Mouse (Mus musculus) neutrophil, adult 5-6 weeks (primary cell): ENCODE results near the gene Efs. TPM values are rescaled to one million over a fixed set of nuclear protein-coding genes. Genes with fewer than 3 reads are reported as not detected.
"Not testable (repeated sequence)": the region's sequence is repeated elsewhere in the genome, so short reads cannot be mapped to it uniquely, and the experiment has no call there.

Experiments
- ATAC-seq: fragments of 151-379, 151-347 bp; 2 replicates; pipeline ENCODE4 v1.8.0; 2017; ENCODE audit warnings: mild to moderate bottlenecking, moderate TSS enrichment; ENCODE audit not compliant: insufficient number of reproducible peaks, poor library complexity, low FRiP score, severe bottlenecking; ENCODE audit errors: extremely low read depth
- total RNA-seq: library from RNA; stranded (forward); fragments of 200-1000 nt; gene quantifications from 2 replicates; pipeline ENCODE4 v1.2.3, GENCODE M21; 2017

The Efs gene
- total RNA-seq = not detected in 2 replicates

DNA sequence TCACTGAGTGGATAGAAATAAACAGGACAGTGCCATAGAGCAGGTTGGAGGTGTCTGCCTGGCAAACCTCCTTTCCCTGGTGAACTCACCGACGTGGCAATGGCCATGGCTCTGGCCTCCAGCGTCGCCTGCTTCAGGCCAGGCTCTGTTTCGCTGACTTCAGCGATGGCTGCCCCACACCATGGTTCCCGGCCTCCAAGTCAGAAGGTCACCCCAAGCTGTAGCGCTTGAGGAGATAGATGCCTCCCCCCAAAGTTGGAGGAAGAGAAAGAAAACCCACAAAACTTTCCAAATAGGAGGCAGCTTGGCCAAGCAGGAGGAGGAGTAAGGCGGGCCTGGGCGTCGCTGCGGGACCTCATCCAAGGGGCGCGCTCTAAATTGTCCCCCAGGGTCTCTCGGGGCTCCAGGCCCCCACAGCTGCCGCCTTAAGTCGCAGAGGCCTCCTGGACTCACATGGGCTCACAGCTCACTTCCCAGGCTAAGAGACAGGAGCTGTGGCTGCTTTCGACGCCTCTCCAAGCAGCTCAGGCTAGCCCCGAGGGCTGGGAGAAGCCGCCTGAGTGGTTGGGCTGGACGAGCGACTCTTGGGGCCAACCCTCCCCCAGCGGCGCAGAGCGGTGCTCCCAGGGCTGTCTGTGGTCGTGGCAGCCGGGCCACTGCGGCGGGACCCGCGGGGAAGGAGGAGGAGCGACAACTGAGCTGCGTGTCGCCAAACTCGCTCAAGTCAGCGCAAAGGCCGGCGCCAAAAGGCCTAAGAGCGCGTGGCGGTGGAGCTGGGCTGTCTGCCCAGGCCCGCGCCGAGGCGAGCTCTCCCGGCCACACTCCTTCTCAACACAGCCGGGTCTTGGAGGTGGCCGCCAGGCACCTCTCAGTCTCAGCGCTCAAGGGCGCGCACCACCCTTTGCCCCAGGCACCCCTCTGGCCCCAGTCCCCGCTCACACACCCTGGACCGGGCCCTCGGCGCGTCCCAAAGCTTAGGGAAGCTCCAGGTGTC lies at the start of gene Efs:
Efs (minus strand) TSS at position 778 of the 994 bp plus-strand sequence.
- no peak for ATAC-seq

DNA sequence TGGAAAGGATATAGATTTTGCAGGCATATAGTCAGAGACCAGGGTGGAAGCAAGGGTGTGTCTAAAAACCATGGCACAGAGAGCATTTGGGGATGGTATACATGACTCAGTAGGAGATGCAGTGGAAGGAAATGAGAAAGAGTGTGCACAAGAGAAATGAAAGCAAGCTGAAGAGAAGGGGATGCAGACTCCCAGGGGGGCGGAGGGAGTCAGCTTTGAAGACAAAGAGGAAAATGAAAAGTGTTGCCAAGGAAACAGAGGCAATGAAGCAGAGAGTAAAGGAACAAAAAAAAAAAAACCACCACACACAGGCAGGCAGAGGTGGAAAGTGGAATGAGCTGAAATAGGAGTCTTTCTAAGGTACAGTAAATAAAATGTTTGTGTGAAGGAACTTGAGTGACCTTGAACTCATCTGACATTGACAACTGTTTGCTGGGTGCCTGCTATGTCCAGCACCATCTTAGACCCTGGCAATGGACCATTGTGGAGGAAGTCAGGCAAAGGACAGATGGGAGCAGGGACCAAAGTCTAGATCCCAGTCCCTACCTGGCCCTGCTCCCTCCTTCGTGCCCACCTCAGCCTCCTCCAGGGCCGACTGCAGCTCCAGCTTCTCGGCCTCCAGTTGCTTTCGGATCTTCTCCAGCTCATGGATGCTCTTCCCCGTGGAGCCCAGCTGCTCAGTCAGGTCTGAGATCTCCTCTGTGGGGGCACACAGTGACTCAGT lies 48.3 kb upstream of the Efs start:
- no peak for ATAC-seq

DNA sequence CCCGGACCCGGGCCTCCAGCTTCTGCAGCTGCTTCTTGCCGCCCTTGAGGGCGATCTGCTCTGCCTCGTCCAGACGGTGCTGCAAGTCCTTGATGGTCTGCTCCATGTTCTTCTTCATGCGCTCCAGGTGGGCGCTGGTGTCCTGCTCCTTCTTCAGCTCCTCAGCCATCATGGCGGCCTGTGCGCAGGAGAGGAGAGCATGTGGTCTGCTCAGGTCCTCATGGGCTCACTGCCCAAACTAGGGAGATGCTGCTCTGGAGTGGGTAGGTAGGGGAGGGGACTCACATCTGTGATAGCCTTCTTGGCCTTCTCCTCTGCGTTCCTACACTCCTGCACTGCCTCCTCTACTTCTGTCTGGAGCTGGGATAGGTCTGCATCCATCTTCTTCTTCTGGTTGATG lies 46.9 kb upstream of the Efs start:
- ATAC-seq = not testable (repeated sequence)

DNA sequence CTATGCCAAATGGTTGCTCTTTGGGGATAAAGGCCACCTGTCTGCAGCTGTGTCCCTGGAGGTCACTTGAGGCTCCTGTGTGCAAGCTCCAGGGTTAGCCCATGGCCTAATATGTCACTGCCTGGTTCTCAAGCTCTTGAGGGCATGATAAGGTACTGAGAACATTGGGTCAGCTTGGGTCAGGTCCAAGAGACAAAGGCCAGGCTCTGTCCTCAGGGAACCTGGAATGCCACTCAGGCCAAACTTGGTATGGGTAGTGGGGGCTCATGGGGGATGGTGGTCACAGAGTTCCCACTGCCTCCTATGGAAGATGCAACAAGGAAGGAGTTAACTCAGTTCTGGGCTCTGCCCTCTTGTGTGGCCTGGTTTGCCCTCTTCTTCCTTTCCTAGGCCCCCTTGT lies 42.4 kb upstream of the Efs start:
- ATAC-seq = no peak

DNA sequence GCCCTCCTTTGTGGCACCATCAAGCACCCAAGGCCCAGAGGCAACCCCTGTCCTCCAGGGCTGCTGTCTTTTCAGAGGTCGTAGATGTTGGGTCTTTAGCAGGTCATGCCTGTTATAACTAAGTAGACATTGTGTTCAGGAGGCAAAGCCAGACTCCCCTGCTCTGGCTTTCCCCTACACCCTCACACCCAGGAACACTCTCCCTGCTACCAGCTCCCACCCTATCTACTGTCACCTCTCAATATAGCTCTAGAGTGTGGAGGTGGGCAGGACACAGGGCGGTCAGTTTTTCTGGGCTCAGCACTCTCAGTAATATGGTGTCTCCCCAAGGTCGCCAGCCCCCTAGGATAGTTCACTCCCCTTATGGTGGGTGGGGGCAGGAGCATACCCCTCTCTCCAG lies 41.9 kb upstream of the Efs start:
- no peak for ATAC-seq

DNA sequence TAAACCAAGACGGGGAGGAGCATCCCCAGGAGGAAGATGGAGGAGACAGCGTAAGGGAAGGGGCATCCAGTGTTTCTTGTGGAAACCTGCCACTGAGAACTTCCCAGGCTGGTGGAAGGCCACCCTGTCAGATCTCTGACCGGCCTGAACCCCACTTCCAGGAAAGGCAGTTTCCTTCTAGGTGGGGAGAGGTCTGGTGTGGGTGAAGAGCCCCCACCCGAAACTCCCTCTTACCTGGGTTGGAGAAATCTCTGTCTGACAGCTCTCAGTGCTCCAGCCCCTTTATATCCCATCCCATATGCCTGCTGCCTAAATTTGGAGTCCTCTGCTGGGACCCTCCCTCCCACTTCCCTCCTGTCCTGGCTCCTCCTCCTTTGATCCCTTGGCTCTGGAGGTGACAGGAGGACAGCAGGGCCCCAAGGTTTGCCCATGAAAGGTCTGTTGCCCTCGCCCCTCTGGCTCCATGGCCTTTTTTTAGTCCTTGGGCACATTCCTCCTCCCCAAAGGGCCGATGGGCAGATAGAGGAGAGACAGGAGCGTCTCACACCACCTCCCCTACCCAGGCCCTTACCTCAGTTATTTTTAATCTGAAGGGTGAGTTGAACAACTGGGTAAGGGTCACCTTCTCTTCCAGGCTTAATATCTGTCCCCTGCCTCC lies 40.5 kb upstream of the Efs start, which contains the start of gene Myh6:
Myh6 (minus strand) TSS at position 608 of the 658 bp plus-strand sequence.
- ATAC-seq = no peak

DNA sequence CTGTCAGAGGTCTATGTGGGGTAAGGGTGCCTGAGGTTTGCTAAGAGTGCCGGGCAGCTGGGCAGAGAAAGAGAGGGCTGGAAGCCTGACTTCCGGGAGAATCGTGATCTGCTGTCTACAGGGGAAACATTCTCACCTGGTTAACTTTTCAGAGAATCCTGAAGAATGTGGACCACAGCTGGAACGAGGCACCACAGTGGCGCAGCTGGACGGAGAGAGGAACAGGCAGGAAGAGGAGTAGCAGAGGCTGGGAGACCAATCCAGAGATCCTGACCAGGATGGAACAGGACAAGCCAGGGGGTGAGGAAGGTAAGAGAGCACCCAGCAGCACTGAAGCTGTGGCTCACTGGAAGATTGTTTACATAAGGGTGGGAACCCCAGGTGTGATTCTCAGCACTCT lies 39.7 kb upstream of the Efs start:
- ATAC-seq = no peak

DNA sequence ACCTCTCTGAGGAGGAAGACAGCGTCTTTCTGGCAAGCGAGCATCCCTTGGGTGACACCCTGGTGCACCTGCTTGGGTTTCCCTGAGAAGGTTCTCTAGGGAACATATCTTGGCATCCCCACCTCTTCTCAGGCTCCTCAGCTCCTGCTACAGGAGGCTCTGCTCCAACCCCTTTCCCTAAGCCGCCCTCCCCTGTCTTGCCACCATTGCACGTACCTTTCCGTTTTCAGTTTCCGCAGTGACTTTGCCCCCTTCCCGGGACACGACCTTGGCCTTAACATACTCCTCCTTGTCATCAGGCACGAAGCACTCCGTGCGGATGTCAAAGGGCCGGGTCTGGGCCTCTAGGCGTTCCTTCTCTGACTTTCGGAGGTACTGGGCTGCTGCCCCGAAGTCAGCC lies 39.1 kb upstream of the Efs start:
- ATAC-seq = no peak

DNA sequence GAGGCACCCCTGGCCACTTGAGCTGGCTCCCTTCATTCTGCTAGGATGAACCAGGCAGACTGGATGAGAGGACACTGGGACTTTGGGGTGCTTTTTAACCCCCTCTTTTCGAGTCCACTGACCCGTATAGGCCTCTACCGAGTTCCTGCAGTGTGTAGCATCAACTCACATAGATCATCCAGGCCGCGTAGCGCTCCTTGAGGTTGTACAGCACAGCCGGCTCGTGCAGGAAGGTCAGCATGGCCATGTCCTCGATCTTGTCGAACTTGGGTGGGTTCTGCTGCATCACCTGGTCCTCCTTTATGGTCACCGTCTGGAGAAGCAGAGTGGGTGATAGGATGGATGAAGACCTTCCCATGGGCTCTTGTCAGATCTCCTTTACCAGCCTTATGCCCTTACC lies 37.8 kb upstream of the Efs start:
- no peak for ATAC-seq

DNA sequence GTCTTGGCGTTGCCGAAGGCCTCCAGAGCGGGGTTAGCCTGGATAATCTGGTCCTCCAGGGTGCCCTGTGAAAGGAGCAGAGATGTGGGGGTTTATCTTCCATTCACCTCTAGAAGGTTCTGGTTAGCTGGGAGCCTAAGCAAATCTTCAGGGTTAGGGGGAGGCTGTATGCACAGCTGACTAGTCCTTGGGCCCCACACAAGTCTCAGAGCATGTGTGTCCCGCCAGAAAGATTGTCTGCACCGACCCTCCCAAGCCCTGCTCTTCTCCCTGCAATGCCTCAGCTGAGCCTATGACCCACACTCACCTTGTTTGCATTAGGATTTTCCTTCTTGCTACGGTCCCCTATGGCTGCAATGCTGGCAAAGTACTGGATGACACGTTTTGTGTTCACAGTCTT lies 36.8 kb upstream of the Efs start:
- ATAC-seq = no peak

DNA sequence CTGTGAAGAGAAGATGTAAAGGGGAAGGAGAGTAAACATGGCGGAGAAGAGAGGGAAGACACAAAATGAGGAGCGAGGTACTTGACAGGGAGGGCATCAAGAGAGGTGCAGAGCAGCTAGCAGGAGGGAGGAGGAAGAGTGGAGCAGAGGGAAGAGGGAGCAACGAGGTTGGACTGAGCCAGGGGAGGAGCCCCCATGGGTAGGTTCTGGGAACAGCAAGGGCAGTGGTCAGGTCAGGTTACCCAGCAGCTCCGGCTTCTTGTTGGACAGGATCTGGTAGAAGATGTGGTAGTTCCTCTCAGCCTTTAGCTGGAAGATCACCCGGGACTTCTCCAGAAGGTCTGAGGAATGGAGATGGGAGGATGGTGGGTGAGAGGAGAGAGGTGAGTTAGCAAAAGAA lies 35.6 kb upstream of the Efs start:
- no peak for ATAC-seq

DNA sequence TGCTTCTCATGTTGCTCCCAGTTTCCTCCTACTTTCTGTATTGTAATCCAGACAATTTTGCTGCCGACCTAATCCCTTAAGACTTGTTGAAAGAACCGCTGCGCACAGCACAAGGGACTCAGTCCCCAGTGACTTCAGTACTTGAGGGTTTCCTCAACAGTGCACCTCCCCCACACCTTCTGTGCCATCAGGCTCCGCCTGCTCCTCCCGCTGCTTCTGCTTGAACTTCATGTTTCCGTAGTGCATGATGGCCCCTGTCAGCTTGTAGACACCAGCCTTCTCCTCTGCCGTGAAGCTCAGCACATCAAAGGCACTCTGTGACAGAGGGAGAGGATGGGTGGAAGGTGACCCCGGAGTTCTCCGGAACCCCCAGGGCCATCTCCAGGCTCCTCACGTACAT lies 34.8 kb upstream of the Efs start:
- ATAC-seq = no peak

DNA sequence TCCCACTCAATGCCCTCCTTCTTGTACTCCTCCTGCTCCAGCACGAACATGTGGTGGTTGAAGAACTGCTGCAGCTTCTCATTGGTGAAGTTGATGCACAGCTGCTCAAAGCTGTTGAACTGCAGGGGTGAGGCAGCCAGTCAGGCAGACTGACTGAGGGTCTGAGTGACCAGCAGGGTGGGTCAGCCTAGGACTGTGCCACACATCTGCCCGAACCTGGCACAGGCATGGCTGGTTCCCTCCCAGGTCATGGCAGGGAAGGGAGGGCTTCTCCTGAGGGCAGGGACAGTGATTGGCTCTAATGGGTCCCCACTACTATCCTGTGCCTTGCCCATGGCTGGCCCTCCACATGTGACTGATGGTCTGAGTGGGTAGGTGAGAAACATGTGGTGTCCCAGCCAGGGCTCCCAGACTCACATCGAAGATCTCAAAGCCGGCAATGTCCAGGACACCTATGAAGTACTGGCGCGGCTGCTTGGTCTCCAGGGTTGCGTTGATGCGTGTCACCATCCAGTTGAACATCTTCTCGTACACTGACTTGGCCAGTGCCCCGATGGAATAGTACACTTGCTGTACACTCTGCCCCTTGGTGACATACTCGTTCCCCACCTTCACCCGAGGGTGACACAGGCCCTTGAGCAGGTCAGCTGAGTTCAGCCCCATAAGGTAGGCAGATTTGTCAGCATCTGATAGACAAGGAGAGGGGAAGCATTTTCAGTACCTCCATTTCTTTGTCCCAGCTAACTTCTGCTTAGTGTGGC lies 34.1 kb upstream of the Efs start:
- ATAC-seq = not testable (repeated sequence)

DNA sequence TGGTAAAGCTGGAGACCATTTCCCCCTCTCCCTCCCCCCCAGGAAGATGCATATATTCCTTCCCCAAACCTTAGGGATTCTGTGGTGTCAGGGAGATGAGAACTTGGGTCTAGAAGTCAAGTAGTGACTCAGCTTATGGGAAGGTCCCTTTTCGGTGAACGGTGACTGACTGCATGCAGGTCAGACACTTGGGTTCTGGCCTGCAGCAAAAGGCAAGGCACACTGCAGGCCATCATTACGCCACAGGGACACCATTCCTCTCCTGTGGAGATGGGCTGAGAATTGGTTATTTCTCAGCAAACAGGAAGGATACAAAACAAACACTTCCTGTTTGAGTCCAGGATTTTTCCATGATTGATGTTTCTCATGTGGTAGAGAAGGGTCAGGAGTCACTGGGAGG lies 33.3 kb upstream of the Efs start:
- no peak for ATAC-seq

DNA sequence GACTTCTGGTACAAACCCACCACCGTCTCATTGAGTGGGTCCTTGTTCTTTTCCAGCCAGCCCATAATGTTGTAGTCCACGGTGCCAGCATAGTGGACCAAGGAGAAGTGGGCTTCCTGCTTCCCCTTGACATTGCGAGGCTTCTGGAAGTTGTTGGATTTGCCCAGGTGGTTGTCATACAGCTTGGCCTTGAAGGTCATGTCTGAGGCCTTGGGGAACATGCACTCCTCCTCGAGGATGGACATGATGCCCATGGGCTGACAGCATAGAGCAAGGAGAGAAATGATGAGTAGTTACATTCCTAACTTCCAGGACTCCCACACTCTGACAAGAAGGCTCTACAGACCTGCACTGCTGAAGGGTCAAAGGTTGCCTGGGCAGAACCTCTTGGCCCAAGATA lies 32.6 kb upstream of the Efs start:
- no peak for ATAC-seq

DNA sequence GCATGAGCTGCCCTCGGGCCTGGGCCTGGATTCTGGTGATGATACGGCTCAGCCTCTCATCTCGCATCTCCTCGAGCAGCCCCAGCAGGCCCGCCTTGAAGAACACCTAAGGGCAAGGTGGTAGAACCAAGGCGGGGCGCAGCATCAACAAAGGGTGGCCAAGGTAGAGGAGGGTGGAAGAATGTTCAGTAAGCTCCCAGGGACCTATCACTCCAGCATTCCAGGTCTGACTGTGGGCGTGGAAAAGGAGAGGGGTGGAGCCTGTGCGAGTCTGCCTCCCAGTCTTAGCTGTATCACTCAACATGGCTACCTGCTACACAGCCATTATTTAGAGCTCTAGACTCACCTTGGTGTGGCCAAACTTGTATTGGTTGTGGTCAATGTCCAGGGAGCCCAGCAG lies 30.6 kb upstream of the Efs start:
- no peak for ATAC-seq

DNA sequence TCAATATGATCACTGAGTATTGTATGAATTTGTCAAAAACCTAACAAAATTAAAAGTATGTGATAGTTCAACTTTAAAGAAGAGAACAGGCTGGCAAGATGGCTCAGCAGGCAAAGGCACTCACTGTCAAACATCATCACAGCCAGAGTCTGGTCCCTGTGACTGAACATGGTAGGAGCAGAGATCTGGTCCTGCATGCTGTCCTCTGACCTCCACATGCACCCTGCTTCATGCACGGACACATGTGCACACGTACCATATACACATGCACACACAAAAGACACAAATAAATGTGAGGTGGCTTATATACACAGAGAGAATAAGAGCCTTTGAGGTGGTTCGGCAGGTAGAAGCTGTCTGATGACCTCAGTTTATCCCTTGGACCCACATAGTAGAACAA lies 29.6 kb upstream of the Efs start:
- no peak for ATAC-seq

DNA sequence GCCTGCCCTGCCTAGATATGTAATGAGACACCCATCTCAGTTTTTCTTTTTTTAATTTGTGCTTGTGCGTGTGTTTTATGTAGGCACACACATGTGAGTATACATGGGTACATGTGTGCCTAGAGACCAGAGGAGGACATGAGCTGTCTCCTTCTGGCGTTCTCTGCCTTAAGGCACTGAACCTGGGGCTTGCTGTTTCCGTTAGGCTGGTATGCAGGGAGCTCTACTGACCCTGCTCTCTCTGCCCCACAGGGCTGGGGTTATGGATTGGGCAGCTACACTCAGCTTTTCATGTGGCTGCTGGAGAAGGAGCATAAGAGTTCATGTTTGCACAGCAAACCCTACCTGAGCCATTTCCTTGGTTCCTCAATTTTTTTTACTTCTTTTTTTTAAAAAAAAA lies 28.5 kb upstream of the Efs start:
- ATAC-seq = no peak

DNA sequence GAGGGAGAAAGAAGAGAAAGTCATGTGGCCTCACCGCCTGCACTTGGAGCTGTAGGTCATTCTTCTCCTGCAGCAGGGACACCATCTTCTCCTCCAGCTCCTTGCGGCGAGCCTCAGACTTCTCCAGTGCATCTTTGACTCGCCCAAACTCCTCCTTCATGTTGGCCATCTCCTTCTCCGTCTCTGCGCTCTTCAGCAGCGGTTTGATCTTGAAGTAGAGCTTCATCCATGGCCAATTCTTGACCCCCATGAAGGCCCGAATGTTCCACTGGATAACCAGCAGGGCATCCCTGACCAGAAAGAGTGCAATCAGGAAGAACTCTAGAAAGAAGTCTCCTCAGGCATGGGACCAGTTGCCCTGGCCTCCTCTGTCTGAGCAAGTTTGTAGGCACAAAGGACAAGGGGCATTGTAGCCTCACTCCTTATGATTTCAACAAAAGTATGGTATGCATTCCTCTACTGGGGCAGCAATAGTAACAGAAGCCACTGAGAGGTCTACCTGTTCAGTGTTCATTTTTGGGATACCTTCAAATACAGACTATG lies 27.8 kb upstream of the Efs start:
- ATAC-seq = no peak
